Mouse (Mus musculus) embryonic facial prominence, embryonic 12.5 days (tissue): ENCODE measurements around the gene Il33. TPM values are rescaled to one million over a fixed set of nuclear protein-coding genes. Genes with fewer than 3 reads are reported as not detected.

Experiments
- ATAC-seq: fragments of 200-750 bp; cut with Nextera tagmentation; 2 replicates; pipeline ENCODE4 v1.8.0; 2017; ENCODE audit not compliant: insufficient number of reproducible peaks, insufficient read depth, low FRiP score, low TSS enrichment
- H3K27ac ChIP-seq: fragments of 300-500 bp; sonication (generic); 2 replicates; pipeline ENCODE4 v1.5.1; 2016; ENCODE audit warnings: mild to moderate bottlenecking
- H3K27me3 ChIP-seq: fragments of 300-500 bp; sonication (generic); 2 replicates; pipeline ENCODE4 v1.6.1; 2016; ENCODE audit warnings: mild to moderate bottlenecking, moderate library complexity
- H3K36me3 ChIP-seq: fragments of 300-500 bp; sonication (generic); 2 replicates; pipeline ENCODE4 v1.6.1; 2016; ENCODE audit warnings: mild to moderate bottlenecking
- H3K4me1 ChIP-seq: fragments of 300-500 bp; sonication (generic); 2 replicates; pipeline ENCODE4 v1.6.1; 2016
- H3K4me2 ChIP-seq: fragments of 300-500 bp; sonication (generic); replicated peaks from 2 replicates; pipeline ENCODE4 v1.6.1; 2016; ENCODE audit warnings: mild to moderate bottlenecking, moderate library complexity
- H3K4me3 ChIP-seq: fragments of 300-500 bp; sonication (generic); 2 replicates; pipeline ENCODE4 v1.5.1; 2016; ENCODE audit warnings: mild to moderate bottlenecking
- H3K9ac ChIP-seq: fragments of 300-500 bp; sonication (generic); 2 replicates; pipeline ENCODE4 v1.6.1; 2016; ENCODE audit warnings: mild to moderate bottlenecking, moderate library complexity
- H3K9me3 ChIP-seq: fragments of 300-500 bp; sonication (generic); 2 replicates; pipeline ENCODE4 v1.6.1; 2016; ENCODE audit warnings: mild to moderate bottlenecking, moderate library complexity
- WGBS: fragments of 180-500 bp; shearing (Covaris S2); methylation state at CpG from one replicate; pipeline ENCODE4 v1.1.7; 2016; 5-methylcytosine and 5-hydroxymethylcytosine counted together
- polyA plus RNA-seq: library from polyadenylated mRNA; unstranded; fragments of >200 nt; fragmentation: Nextera tagmentation; extraction: Ambion mirVana; gene quantifications from 2 replicates; pipeline ENCODE4 v1.2.1, GENCODE M21; 2016

Gene Il33
- polyA plus RNA-seq = 1.3 and 1.6 TPM in 2 replicates

- ATAC-seq = no peak
- Histone ChIP-seq H3K9ac (no peak within 1 kb of the TSS), H3K27me3 (no peaks in the 10 kb centered on the region), H3K4me2 (no peak within 1 kb of the TSS), H3K36me3 (no peaks in the 10 kb centered on the region), H3K4me1 (peaks cover 11% of the 10 kb centered on the region), H3K27ac (no peak within 1 kb of the TSS), H3K9me3 (no peaks in the 10 kb centered on the region), H3K4me3 (no peak within 1 kb of the TSS)
- 62% methylated on average over 10 of the region's 10 CpGs for WGBS
Measured at GRCm38 (mm10) chr19:29924638-29925258, at the start of gene Il33. Gene Il33 (plus strand): TSS chr19:29925114.

GRCm38 (mm10) chr19:29877422-29878291, 47.3 kb upstream of the Il33 start:
- no peak overlapping the region for H3K4me3 ChIP-seq
- 50% methylated on average over 10 of the region's 10 CpGs for WGBS
- no peaks in the 10 kb centered on the region for H3K9me3 ChIP-seq
- H3K4me1 ChIP-seq = no peaks in the 10 kb centered on the region
- H3K9ac ChIP-seq = no peak overlapping the region
- no peaks in the 10 kb centered on the region for H3K27me3 ChIP-seq
- no peaks in the 10 kb centered on the region for H3K36me3 ChIP-seq
- H3K27ac ChIP-seq = no peak overlapping the region
- no peak for ATAC-seq
- no peak overlapping the region for H3K4me2 ChIP-seq

- Histone ChIP-seq H3K4me2 (no peak overlapping the region), H3K9ac (no peak overlapping the region), H3K27me3 (no peaks in the 10 kb centered on the region), H3K4me3 (no peak overlapping the region), H3K27ac (no peak overlapping the region), H3K36me3 (no peaks in the 10 kb centered on the region), H3K4me1 (no peaks in the 10 kb centered on the region), H3K9me3 (no peaks in the 10 kb centered on the region)
- WGBS = 78% methylated on average over 8 of the region's 8 CpGs
- no peak for ATAC-seq
Measured at GRCm38 (mm10) chr19:29878896-29879504, 45.9 kb upstream of the Il33 start.

GRCm38 (mm10) chr19:29880918-29881317, 44.0 kb upstream of the Il33 start:
- ATAC-seq = no peak
- Histone ChIP-seq H3K9ac (no peak overlapping the region), H3K27ac (no peak overlapping the region), H3K27me3 (no peaks in the 10 kb centered on the region), H3K4me1 (no peaks in the 10 kb centered on the region), H3K4me2 (no peak overlapping the region), H3K36me3 (no peaks in the 10 kb centered on the region), H3K9me3 (no peaks in the 10 kb centered on the region), H3K4me3 (no peak overlapping the region)
- WGBS = 82% methylated on average over 4 of the region's 4 CpGs

GRCm38 (mm10) chr19:29882696-29883095, 42.2 kb upstream of the Il33 start:
- H3K4me3 ChIP-seq = no peak overlapping the region
- H3K36me3 ChIP-seq = no peaks in the 10 kb centered on the region
- no peaks in the 10 kb centered on the region for H3K9me3 ChIP-seq
- H3K9ac ChIP-seq = no peak overlapping the region
- H3K4me1 ChIP-seq = no peaks in the 10 kb centered on the region
- H3K4me2 ChIP-seq = no peak overlapping the region
- ATAC-seq = no peak
- H3K27me3 ChIP-seq = no peaks in the 10 kb centered on the region
- WGBS = 64% methylated on average over 3 of the region's 3 CpGs
- no peak overlapping the region for H3K27ac ChIP-seq

GRCm38 (mm10) chr19:29885548-29885947, 39.4 kb upstream of the Il33 start:
- H3K4me3 ChIP-seq = no peak overlapping the region
- H3K9ac ChIP-seq = no peak overlapping the region
- no peak overlapping the region for H3K27ac ChIP-seq
- 65% methylated on average over 6 of the region's 6 CpGs for WGBS
- H3K9me3 ChIP-seq = no peaks in the 10 kb centered on the region
- H3K27me3 ChIP-seq = no peaks in the 10 kb centered on the region
- no peaks in the 10 kb centered on the region for H3K4me1 ChIP-seq
- no peaks in the 10 kb centered on the region for H3K36me3 ChIP-seq
- H3K4me2 ChIP-seq = no peak overlapping the region
- ATAC-seq = no peak

- Histone ChIP-seq H3K9me3 (no peaks in the 10 kb centered on the region), H3K27ac (no peak overlapping the region), H3K9ac (no peak overlapping the region), H3K4me1 (no peaks in the 10 kb centered on the region), H3K36me3 (no peaks in the 10 kb centered on the region), H3K27me3 (no peaks in the 10 kb centered on the region), H3K4me2 (no peak overlapping the region), H3K4me3 (no peak overlapping the region)
- WGBS = 85% methylated on average over 2 of the region's 2 CpGs
- ATAC-seq = no peak
Measured at GRCm38 (mm10) chr19:29887476-29887875, 37.4 kb upstream of the Il33 start.

- H3K9me3 ChIP-seq = no peaks in the 10 kb centered on the region
Measured at GRCm38 (mm10) chr19:29888946-29889345, 36.0 kb upstream of the Il33 start.

GRCm38 (mm10) chr19:29891981-29892380, 32.9 kb upstream of the Il33 start:
- no peak for ATAC-seq
- H3K36me3 ChIP-seq = no peaks in the 10 kb centered on the region
- no peak overlapping the region for H3K27ac ChIP-seq
- H3K9me3 ChIP-seq = no peaks in the 10 kb centered on the region
- no peak overlapping the region for H3K4me2 ChIP-seq
- H3K27me3 ChIP-seq = no peaks in the 10 kb centered on the region
- no peaks in the 10 kb centered on the region for H3K4me1 ChIP-seq
- 75% methylated on average over 4 of the region's 4 CpGs for WGBS
- H3K9ac ChIP-seq = no peak overlapping the region
- H3K4me3 ChIP-seq = no peak overlapping the region

More at GRCm38 (mm10) chr19:29888946-29889345, 36.0 kb upstream of the Il33 start:
- Histone ChIP-seq H3K4me2 (no peak overlapping the region), H3K27me3 (no peaks in the 10 kb centered on the region), H3K9ac (no peak overlapping the region), H3K27ac (no peak overlapping the region), H3K4me1 (no peaks in the 10 kb centered on the region), H3K36me3 (no peaks in the 10 kb centered on the region), H3K4me3 (no peak overlapping the region)
- no peak for ATAC-seq
- 84% methylated on average over 6 of the region's 6 CpGs for WGBS

GRCm38 (mm10) chr19:29892786-29893185, 32.1 kb upstream of the Il33 start:
- Histone ChIP-seq H3K27ac (no peak overlapping the region), H3K4me3 (no peak overlapping the region), H3K9me3 (no peaks in the 10 kb centered on the region), H3K9ac (no peak overlapping the region), H3K4me1 (no peaks in the 10 kb centered on the region), H3K4me2 (no peak overlapping the region), H3K36me3 (no peaks in the 10 kb centered on the region), H3K27me3 (no peaks in the 10 kb centered on the region)
- ATAC-seq = no peak
- WGBS = 64% methylated on average over 6 of the region's 6 CpGs

- H3K27me3 ChIP-seq = no peaks in the 10 kb centered on the region
- H3K4me1 ChIP-seq = no peaks in the 10 kb centered on the region
- H3K9ac ChIP-seq = no peak overlapping the region
- ATAC-seq = no peak
- 71% methylated on average over 4 of the region's 4 CpGs for WGBS
- H3K4me2 ChIP-seq = no peak overlapping the region
- H3K27ac ChIP-seq = no peak overlapping the region
- H3K4me3 ChIP-seq = no peak overlapping the region
- H3K9me3 ChIP-seq = no peaks in the 10 kb centered on the region
- no peaks in the 10 kb centered on the region for H3K36me3 ChIP-seq
Measured at GRCm38 (mm10) chr19:29893718-29894273, 31.1 kb upstream of the Il33 start.
